Mouse (Mus musculus) embryo, embryonic 10.5 days (tissue): ENCODE results near the gene Fbn1.
A peak's percentile ranks its signal among the peaks of the same experiment; 100 is the strongest.
"Not testable (repeated sequence)": the region's sequence is repeated elsewhere in the genome, so short reads cannot be mapped to it uniquely, and the experiment has no call there.

ENCODE experiments used
- DNase-seq: peaks from one replicate; pipeline ENCODE4 v3.0.0-alpha.2; 2015; ENCODE audit warnings: low spot score

Gene Fbn1

GRCm38 (mm10) chr2:125293969-125294491 lies 213.8 kb downstream of the Fbn1 start:
- no peak for DNase-seq

DNA sequence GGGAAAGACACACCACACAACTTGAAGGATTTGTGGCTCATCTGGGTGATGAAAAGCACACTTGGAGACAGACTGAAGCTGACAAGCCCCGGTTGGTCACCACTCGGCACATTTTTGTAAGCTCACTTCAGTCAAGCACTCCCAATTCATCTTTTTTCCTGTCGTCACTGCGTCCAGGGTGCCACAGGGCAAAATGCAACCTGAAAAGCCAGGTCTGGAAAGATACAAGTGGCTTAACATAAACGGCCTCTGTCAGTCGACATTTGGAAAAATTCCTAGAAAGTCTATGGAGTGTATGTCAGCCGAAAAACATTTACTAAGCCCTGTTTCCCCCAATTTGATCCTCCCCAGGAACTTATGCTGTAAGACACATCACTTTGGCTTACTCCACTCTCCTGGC lies 215.2 kb downstream of the Fbn1 start:
- DNase-seq: no peak

- no peak for DNase-seq
Measured at GRCm38 (mm10) chr2:125291101-125291500, 216.7 kb downstream of the Fbn1 start.

DNA sequence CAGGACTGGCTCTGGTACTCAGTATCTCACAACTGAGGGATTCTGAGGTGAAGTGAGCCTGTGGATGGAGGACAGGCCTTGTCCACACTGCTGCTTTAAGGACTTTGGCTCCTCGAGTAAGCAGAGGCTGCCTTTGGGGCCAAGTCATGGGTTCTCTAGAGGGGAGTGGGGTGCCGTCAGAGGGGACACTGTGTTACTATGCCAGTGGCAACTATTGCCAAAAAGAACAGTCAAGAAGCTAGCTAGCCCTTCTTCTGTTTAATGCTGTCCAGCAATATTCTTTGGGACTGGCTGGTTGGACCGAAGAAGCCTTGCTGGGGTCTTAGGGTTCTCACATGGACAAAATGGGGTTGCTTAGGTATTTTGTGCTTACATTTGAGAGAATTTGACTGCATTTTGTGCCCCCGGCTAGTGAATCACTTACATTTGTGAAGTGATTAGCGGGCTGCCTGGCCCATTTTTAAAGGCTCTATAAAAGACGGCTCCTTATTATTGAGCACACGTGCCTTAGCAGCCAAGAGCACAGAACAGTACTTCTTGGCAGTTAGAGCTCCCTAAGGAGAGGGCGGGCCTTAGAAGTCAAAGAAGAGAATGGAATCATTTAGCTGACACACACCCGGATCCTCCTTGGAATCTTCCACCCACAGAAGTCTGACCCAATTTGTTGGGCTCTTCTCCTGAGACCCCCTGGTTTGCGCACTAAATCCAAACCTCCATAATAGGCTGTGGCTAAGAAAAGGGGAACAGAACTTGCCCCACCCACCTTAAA lies 217.4 kb downstream of the Fbn1 start:
- DNase-seq: no peak

- no peak for DNase-seq
Measured at GRCm38 (mm10) chr2:125285777-125286176, 222.0 kb downstream of the Fbn1 start.

DNA sequence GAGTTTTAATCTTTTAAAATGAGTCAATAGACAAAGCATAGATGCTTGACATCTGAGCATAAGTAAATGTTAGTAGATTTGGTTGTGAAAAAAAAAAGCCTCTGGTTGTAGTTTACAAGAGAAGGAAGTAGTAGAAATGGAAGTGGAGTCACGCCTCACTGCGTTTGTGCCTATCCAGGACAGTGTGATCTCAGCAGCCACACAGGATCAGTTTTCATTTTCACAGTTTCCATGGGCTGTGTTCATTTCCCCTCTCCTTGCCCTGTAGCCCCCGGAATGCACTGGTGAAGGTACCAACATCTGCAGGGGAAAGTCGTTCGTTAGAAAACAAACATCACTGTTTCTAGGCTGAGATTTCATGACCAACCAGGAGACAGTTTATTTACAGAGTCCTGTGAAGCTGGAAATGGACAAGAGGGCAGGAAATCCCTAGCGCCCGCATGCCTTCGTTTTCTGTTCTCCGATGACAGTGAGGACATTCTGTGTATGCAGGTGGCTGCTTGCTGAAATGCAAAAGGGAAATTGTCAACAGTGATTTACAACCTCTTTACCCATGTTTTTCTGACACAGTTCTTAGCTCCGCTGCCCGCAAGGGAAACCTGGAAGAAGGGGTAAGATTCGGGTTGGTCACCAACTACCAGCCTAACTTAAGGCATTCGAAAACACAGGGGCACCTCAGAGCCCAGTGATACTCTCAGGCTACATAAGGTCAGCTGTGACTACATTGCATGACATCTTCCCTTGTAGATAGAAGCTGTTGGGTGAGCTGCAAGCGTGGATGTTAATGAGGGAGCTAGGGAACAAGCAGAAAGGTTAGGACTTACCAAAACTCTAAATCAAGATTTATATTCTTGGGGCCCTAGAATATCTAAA lies 225.2 kb downstream of the Fbn1 start:
- peak; percentile 45 for DNase-seq

GRCm38 (mm10) chr2:125279995-125280394 lies 227.8 kb downstream of the Fbn1 start:
- DNase-seq: not testable (repeated sequence)

GRCm38 (mm10) chr2:125278474-125278873 lies 229.3 kb downstream of the Fbn1 start:
- no peak for DNase-seq

DNA sequence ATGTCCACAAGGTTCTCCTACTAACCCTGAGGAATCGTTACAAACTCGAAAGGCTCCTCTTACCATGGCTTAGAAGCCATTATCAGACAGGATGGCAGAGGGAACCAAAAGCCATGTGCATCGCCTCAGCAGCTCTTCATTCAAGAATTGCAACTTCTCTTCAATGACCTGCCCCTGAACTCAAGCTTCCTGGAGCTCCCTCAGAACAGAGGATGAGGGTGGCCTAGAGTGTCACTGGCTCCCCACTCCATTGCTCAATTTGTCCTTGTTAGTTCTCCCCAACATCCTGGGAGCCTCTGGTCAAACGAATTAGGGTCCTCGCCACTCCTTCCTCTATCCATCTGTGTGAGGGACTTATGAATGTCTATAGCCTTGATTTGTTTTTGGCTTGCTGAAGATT lies 231.1 kb downstream of the Fbn1 start:
- no peak for DNase-seq

DNA sequence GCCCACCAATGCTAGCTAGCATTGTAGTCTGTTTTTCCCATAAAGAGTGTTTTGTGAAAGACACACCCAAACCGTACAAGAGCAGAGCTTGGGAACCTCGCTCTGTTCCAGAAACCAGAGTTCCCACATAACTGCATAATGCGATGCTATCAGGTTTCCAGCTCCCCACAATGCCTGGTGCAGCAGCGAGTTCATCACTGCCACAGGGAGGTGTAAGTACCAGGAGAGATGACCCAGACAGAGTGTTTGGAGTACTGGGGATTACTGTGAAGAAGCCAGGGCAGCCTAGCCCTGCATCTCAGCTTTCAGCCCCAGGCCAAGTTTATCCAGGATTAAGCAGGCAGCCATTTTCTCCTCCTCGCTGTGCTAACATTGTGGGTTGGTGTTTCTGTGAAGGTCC lies 232.2 kb downstream of the Fbn1 start:
- DNase-seq: no peak

GRCm38 (mm10) chr2:125268876-125269275 lies 238.9 kb downstream of the Fbn1 start:
- no peak for DNase-seq

DNA sequence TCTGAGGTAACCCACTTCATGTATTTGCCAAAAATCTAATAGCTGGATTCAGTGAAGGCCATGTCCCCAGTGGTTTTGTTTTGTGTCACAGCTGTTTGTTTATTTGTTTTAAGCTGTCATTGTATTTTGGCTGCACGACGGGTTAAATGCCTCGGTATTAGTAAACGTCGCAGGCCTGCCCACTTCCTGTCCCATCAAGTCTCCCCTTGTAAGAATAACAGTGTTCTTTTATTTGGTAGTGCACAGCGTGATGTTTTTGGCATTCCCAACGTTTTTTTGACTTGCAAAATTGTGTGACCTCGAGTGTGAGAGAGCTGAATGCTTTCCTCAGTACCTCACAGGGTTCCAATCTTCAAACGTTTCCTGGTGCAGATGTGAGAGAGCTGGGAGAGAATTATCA lies 244.0 kb downstream of the Fbn1 start:
- DNase-seq: no peak

GRCm38 (mm10) chr2:125263056-125263455 lies 244.7 kb downstream of the Fbn1 start:
- DNase-seq: peak; percentile 67

- no peak for DNase-seq
Measured at GRCm38 (mm10) chr2:125260326-125260725, 247.5 kb downstream of the Fbn1 start.

DNA sequence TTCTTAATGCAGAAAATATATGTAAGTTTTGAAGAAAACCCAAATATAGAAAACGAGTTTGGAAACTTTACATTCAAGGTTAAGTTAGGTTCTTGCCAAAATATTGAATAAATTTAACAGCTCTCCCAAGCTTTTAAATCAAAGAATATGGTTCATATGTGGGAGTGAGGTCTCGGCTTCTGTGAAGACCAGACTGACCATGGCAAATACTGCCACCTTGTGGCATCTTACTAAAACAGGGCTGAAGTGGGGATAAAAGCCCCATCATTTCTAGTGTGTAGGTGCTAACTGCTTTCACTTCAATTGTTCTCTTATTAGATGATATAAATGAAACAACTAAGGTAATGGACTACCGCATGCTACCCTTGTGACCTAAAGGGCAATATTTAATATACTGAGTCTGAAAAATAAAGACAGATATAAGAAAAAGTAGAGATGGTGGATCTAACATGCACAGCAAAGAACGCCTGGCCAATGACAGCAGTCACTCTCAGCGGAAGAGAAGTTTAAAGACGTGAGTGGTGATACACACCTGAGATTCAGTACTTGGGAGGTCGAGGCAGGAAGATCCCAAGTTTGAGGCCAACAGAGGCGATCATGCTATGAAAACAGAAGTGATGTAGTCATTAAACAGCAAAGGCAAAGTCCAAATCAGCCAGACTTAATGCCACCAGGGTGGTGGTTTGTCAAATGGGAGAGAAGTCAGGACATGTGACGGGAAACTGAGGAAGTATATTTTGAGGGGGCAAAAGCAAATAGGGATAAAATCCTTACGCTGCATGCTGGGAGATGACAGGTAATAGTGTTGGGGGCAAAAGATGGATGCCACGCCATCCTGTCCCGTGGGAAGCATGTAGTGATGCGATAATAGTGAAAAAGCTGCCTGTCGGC lies 248.3 kb downstream of the Fbn1 start:
- peak; percentile 69 for DNase-seq

- DNase-seq: no peak
Measured at GRCm38 (mm10) chr2:125255886-125256285, 251.9 kb downstream of the Fbn1 start.

DNA sequence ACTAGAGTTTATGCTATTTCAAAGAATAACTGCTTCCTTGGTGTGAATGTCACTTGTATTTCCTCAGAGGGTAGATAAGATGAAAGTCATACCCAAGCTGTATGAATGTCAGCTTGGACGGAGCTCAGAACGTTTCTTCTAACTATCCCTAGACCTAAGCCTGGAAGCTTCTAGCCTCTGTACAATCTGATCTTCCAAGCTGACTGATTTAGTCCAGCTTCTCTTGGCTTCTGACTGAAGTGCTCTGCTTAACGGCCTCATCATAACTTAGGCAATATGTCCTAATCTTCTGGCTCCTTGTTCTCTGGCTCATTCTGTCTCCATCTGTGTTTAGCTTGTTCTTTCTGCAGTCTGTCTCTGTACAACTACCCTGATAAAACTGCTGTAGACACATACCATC lies 253.2 kb downstream of the Fbn1 start:
- no peak for DNase-seq

DNA sequence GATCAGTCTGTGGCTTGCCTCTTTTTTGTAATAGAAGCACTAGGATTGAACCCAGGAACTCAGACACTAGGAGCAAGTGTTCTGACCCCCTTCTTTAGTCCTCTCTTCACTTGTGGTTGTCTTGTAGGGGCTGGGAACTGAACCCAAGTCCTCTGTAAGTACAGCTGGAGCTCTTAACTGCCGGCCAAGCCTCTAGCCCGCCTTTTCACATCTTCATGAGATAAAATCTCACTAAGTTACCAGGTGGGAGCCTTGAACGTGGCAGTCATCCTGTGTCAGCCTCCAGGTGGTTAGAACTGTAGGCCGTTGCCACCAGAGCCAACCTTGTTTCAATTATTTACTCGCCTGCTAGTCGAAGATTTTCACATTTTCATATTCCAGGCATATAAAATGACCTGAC lies 254.1 kb downstream of the Fbn1 start:
- DNase-seq: no peak

DNA sequence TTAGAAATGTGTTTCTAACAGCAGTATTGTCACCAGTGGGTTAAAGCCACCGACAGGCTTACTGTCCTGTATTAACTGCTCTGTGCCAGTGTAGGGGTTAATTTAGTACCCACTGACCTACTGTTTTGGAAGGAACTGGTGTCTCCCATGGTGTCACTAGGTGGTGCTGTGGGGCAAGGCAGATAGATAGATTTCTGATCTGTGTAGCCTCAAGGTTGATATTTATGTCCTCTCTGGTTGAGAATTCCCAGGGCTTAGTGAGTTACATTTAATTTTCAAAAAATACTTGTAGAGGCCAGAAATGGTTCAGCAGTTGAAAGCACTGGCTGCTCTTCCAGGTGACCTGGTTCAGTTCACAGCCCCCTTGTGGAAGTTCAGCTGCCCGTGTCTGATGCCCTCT lies 255.5 kb downstream of the Fbn1 start:
- peak; percentile 67 for DNase-seq

DNA sequence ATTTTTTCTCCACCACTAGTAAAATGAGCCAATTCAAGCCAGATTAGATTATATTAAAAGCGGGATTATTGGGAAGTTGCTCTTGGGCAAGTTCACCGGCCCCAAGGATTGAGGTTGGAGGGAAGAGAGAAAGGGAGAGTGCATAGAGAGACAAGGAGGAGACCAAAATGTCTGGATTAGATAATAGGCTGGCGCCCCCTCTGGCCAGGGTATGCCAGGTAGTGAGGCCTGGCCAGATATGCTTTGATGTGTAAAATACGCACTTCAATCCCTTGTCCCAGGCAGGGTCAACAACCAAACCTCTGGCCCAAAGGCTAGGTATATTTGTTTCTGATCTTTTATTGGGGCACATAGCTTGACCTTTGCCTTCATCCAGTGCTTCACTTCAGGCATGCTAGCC lies 256.0 kb downstream of the Fbn1 start:
- no peak for DNase-seq
